Mouse (Mus musculus) lung, adult 2 months (tissue): ENCODE data around the gene Kcp.

ENCODE experiments used
- CTCF ChIP-seq: fragments of 200-500 bp; IDR thresholded peaks from 2 replicates; pipeline ENCODE4 v1.5.1; 2011; ENCODE audit warnings: mild to moderate bottlenecking, low read length, control low read depth; ENCODE audit not compliant: insufficient read depth
- POLR2A ChIP-seq: fragments of 200-500 bp; IDR thresholded peaks from 2 replicates; pipeline ENCODE4 v1.6.1; 2011; ENCODE audit warnings: low read depth, mild to moderate bottlenecking, control low read depth, low read length, borderline replicate concordance; ENCODE audit errors: extremely low read depth

- TF ChIP-seq POLR2A (no peak), CTCF (no peak)
These were observed 33.2 kb upstream of the Kcp start for GRCm38 (mm10) chr6:29540956-29541355.
